Mouse (Mus musculus) forebrain, embryonic 10.5 days (tissue): ENCODE measurements around the gene Olfr25. TPM values are rescaled to one million over a fixed set of nuclear protein-coding genes. Genes with fewer than 3 reads are reported as not detected.

Experiments
- DNase-seq: peaks from one replicate; pipeline ENCODE4 v3.0.0-alpha.2; 2017; ENCODE audit warnings: low spot score; ENCODE audit errors: extremely low spot score
- H3K27ac ChIP-seq: fragments of 300-500 bp; sonication (generic); 2 replicates; pipeline ENCODE4 v1.5.1; 2016; ENCODE audit warnings: mild to moderate bottlenecking
- H3K27me3 ChIP-seq: fragments of 300-500 bp; sonication (generic); 2 replicates; pipeline ENCODE4 v1.6.1; 2016; ENCODE audit warnings: mild to moderate bottlenecking; ENCODE audit not compliant: poor library complexity, severe bottlenecking
- H3K36me3 ChIP-seq: fragments of 300-500 bp; sonication (generic); replicated peaks from 2 replicates; pipeline ENCODE4 v1.6.1; 2016; ENCODE audit warnings: mild to moderate bottlenecking, moderate library complexity
- H3K4me1 ChIP-seq: fragments of 300-500 bp; sonication (generic); 2 replicates; pipeline ENCODE4 v1.6.1; 2016
- H3K4me3 ChIP-seq: fragments of 300-500 bp; sonication (generic); 2 replicates; pipeline ENCODE4 v1.5.1; 2016; ENCODE audit warnings: mild to moderate bottlenecking, moderate library complexity
- H3K9me3 ChIP-seq: fragments of 300-500 bp; sonication (generic); 2 replicates; pipeline ENCODE4 v1.6.1; 2016; ENCODE audit warnings: mild to moderate bottlenecking, moderate library complexity
- WGBS: fragments of 180-500 bp; shearing (Covaris S2); methylation state at CpG from one replicate; pipeline ENCODE4 v1.1.7; 2016; 5-methylcytosine and 5-hydroxymethylcytosine counted together
- polyA plus RNA-seq: library from polyadenylated mRNA; unstranded; fragments of >200 nt; fragmentation: Nextera tagmentation; extraction: Ambion mirVana; gene quantifications from 2 replicates; pipeline ENCODE4 v1.2.1, GENCODE M21; 2016

The Olfr25 gene
- polyA plus RNA-seq = not detected in 2 replicates

DNA sequence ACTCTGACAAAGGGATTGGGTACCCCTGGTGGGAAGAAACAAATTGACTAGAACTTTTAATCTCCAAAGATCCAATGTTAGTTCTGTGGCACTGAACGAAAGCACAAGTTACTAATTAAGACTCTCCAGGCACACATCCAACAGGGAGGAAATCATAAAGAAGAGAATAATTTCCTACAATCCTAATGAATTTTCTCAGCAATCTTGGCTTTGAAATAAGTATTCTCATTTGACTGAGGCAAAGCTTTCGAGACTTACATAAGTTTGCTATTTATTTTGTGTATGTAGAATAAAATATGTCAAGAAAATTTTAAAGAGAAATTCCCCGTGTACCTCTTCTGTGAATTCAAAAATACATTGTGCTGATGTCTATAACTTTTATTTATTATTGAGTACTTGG lies at the start of gene Olfr25:
Olfr25 (plus strand) TSS at position 301 of the 400 bp plus-strand sequence.
- Histone ChIP-seq H3K4me3 (no peak within 1 kb of the TSS), H3K36me3 (no peaks in the 10 kb centered on the region), H3K27ac (no peak within 1 kb of the TSS), H3K27me3 (no peaks in the 10 kb centered on the region), H3K9me3 (no peaks in the 10 kb centered on the region), H3K4me1 (no peaks in the 10 kb centered on the region)
- DNase-seq = no peak
- WGBS = 87% methylated on average over 3 of the region's 3 CpGs

DNA sequence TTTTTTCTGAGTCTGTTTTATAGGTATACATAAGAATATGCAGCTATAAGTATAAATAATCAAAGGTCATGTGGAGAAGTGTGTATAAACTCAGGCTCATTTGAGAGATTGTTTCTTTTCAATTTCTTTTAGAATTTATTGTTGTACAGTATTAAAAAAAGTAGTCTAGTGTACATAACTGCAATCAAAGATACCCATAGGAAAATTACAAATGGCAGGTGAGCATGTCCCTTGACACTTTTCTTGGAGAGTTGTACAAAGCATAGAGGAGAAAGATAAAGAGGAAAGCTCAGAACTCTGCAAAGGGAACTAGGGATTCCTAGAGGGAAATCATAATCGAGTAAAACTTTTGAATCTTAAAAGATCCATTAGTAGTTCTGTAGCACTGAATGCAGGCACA lies 38.1 kb upstream of the Olfr25 start, which contains the start of gene Olfr896-ps1:
Olfr896-ps1 (plus strand) TSS at position 301 of the 400 bp plus-strand sequence.
- DNase-seq = no peak
- Histone ChIP-seq H3K27ac (no peak within 1 kb of the TSS), H3K36me3 (no peaks in the 10 kb centered on the region), H3K27me3 (no peaks in the 10 kb centered on the region), H3K4me1 (no peaks in the 10 kb centered on the region), H3K4me3 (no peak within 1 kb of the TSS), H3K9me3 (no peaks in the 10 kb centered on the region)
- WGBS = 85% methylated on average over 1 of the region's 1 CpGs

- Histone ChIP-seq H3K4me1 (no peaks in the 10 kb centered on the region), H3K4me3 (no peak within 1 kb of the TSS), H3K27ac (no peak within 1 kb of the TSS), H3K36me3 (no peaks in the 10 kb centered on the region), H3K27me3 (no peaks in the 10 kb centered on the region), H3K9me3 (no peaks in the 10 kb centered on the region)
- 91% methylated on average over 4 of the region's 4 CpGs for WGBS
- no peak for DNase-seq
These were observed 19.3 kb downstream of the Olfr25 start, which contains the start of gene Olfr898 for GRCm38 (mm10) chr9:38348111-38348510. Olfr898 (plus strand) TSS chr9:38348411.

- Histone ChIP-seq H3K4me1 (no peaks in the 10 kb centered on the region), H3K9me3 (no peaks in the 10 kb centered on the region), H3K36me3 (no peaks in the 10 kb centered on the region), H3K27me3 (no peaks in the 10 kb centered on the region), H3K4me3 (no peak within 1 kb of the TSS), H3K27ac (no peak within 1 kb of the TSS)
- DNase-seq = no peak
- WGBS = 88% methylated on average over 2 of the region's 2 CpGs
These were observed 37.7 kb downstream of the Olfr25 start, which contains the start of gene Olfr250 for GRCm38 (mm10) chr9:38366596-38366995. Olfr250 (plus strand) TSS chr9:38366896.

DNA sequence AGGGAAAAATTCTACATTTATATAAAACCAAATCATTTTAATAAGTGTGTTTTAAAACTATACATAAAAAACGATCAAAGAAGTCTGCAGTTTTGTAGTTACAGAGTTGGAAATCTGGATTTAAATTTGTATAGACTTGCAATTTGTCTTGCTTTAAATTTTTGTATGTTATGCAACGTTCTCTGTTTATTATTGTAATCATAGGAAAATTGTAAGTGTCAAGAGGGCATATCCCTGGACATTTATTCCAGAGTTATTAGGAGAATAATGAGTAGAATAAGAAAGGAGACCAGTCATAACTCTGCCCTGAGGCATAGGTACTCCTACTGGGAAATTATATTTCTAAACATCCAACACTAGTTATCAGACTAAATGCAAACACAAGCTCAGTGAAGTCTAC lies 47.9 kb downstream of the Olfr25 start, which contains the start of gene Olfr251:
Olfr251 (plus strand) TSS at position 301 of the 400 bp plus-strand sequence.
- Histone ChIP-seq H3K9me3 (no peaks in the 10 kb centered on the region), H3K36me3 (no peaks in the 10 kb centered on the region), H3K27ac (no peak within 1 kb of the TSS), H3K4me3 (no peak within 1 kb of the TSS), H3K4me1 (no peaks in the 10 kb centered on the region), H3K27me3 (no peaks in the 10 kb centered on the region)
- 78% methylated on average over 2 of the region's 2 CpGs for WGBS
- DNase-seq = no peak

Other genes starting within 250 kb of the Olfr25 start
- gene Olfr887, start 245.0 kb upstream of the Olfr25 start, polyA plus RNA-seq = not detected in 2 replicates
- gene Olfr888, start 220.9 kb upstream of the Olfr25 start, polyA plus RNA-seq = not detected in 2 replicates
- 0.16 and 0.19 TPM in 2 replicates for gene Olfr889, start 213.9 kb upstream of the Olfr25 start, polyA plus RNA-seq
- gene Olfr890, start 186.5 kb upstream of the Olfr25 start, polyA plus RNA-seq = not detected in 2 replicates
- not detected in 2 replicates for gene Olfr891, start 148.2 kb upstream of the Olfr25 start, polyA plus RNA-seq
- gene Olfr893, start 120.7 kb upstream of the Olfr25 start, polyA plus RNA-seq = not detected in 2 replicates
- not detected in 2 replicates for gene Olfr894, start 111.0 kb upstream of the Olfr25 start, polyA plus RNA-seq
- not detected in 2 replicates for gene Olfr143, start 76.3 kb upstream of the Olfr25 start, polyA plus RNA-seq
- gene Olfr895, start 61.2 kb upstream of the Olfr25 start, polyA plus RNA-seq = not detected in 2 replicates
- not detected in 2 replicates for gene Olfr896-ps1, start 38.0 kb upstream of the Olfr25 start, polyA plus RNA-seq
- not detected in 2 replicates for gene Olfr898, start 19.4 kb downstream of the Olfr25 start, polyA plus RNA-seq
- not detected in 2 replicates for gene Olfr250, start 37.8 kb downstream of the Olfr25 start, polyA plus RNA-seq
- not detected in 2 replicates for gene Olfr251, start 48.0 kb downstream of the Olfr25 start, polyA plus RNA-seq
- gene Olfr147, start 72.6 kb downstream of the Olfr25 start, polyA plus RNA-seq = not detected in 2 replicates
- gene Olfr901, start 100.4 kb downstream of the Olfr25 start, polyA plus RNA-seq = not detected in 2 replicates
- not detected in 2 replicates for gene Olfr902, start 118.6 kb downstream of the Olfr25 start, polyA plus RNA-seq
- gene Olfr904, start 134.1 kb downstream of the Olfr25 start, polyA plus RNA-seq = not detected in 2 replicates
- not detected in 2 replicates for gene Olfr905, start 142.0 kb downstream of the Olfr25 start, polyA plus RNA-seq
- not detected in 2 replicates for gene Olfr906, start 158.0 kb downstream of the Olfr25 start, polyA plus RNA-seq
- gene Olfr907, start 166.7 kb downstream of the Olfr25 start, polyA plus RNA-seq = not detected in 2 replicates
- gene Olfr911-ps1, start 192.5 kb downstream of the Olfr25 start, polyA plus RNA-seq = not detected in 2 replicates
- not detected in 2 replicates for gene Olfr910, start 208.8 kb downstream of the Olfr25 start, polyA plus RNA-seq